Mouse (Mus musculus): ENCODE measurements at regions not wholly inside any gene's neighbourhood (a gene's known extent, or its start where the extent isn't known, plus 50 kb on each side); places are given as distances from the start of the nearest gene placed in this dataset.

DNA sequence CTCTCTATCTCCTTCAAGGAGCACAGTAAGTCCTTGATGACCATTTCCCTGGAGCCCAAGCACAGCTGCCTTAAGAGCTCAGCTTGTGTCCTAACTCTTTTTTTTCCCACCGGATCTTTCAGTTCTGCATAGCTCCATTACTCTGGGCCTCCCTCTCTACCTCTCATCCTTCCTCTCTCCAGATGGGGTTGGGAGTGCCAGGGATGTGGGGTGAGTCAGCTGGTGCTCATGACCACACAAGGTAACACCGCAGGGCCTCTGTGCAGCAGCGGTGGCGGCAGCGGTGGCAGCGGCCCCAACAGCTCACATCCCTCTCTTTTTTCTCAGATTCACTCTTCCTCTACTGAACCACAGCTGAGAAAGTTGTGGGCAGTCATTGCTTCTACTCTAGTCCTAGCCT lies 126.6 kb upstream of the Klf4 start:
- TF ChIP-seq CHD2 (IDR thresholded peaks at IDR 0.05; ENCODE audit: low read depth, low read length) = no peak
- no peak for TF ChIP-seq ZNF384 (IDR thresholded peaks at IDR 0.05; ENCODE audit: low read depth, low read length)
